Mouse (Mus musculus) intestine, embryonic 14.5 days (tissue): ENCODE measurements at regions not wholly inside any gene's neighbourhood (a gene's known extent, or its start where the extent isn't known, plus 50 kb on each side); places are given as distances from the start of the nearest gene placed in this dataset.

Experiments
- ATAC-seq: fragments of 200-750 bp; cut with Nextera tagmentation; replicated peaks from 2 replicates; pipeline ENCODE4 v1.8.0; 2017; ENCODE audit warnings: low read depth, moderate number of reproducible peaks, moderate TSS enrichment, moderate library complexity; ENCODE audit not compliant: low FRiP score, low TSS enrichment
- DNase-seq: peaks from one replicate; pipeline ENCODE4 v3.0.0-alpha.2; 2018; ENCODE audit warnings: low spot score
- H3K27ac ChIP-seq: fragments of 300-500 bp; sonication (generic); 2 replicates; pipeline ENCODE4 v1.5.1; 2014; ENCODE audit warnings: low read depth, mild to moderate bottlenecking, control low read depth
- H3K27me3 ChIP-seq: fragments of 300-500 bp; sonication (generic); replicated peaks from 2 replicates; pipeline ENCODE4 v1.6.1; 2014; ENCODE audit warnings: low read length, control low read depth; ENCODE audit not compliant: control insufficient read depth, insufficient read depth
- H3K36me3 ChIP-seq: fragments of 300-500 bp; sonication (generic); 2 replicates; pipeline ENCODE4 v1.6.1; 2014; ENCODE audit warnings: low read length, control low read depth; ENCODE audit not compliant: control insufficient read depth, insufficient read depth
- H3K4me1 ChIP-seq: fragments of 300-500 bp; sonication (generic); replicated peaks from 2 replicates; pipeline ENCODE4 v1.6.1; 2014; ENCODE audit warnings: low read length, control low read depth, mixed read lengths; ENCODE audit not compliant: control insufficient read depth, insufficient read depth
- H3K4me2 ChIP-seq: fragments of 300-500 bp; sonication (generic); 2 replicates; pipeline ENCODE4 v1.6.1; 2014; ENCODE audit warnings: low read length
- H3K4me3 ChIP-seq: fragments of 300-500 bp; sonication (generic); 2 replicates; pipeline ENCODE4 v1.5.1; 2014; ENCODE audit warnings: low read depth, low read length, control low read depth, mixed read lengths
- H3K9ac ChIP-seq: fragments of 300-500 bp; sonication (generic); 2 replicates; pipeline ENCODE4 v1.6.1; 2014; ENCODE audit warnings: mild to moderate bottlenecking, low read length
- H3K9me3 ChIP-seq: fragments of 300-500 bp; sonication (generic); 2 replicates; pipeline ENCODE4 v1.6.1; 2016; ENCODE audit warnings: low read length, control low read depth; ENCODE audit not compliant: control insufficient read depth
- WGBS: fragments of 180-500 bp; shearing (Covaris S2); extraction: QIAGEN DNeasy Blood & Tissue Kit; methylation state at CpG from one replicate; pipeline ENCODE4 v1.1.7; 2014; 5-methylcytosine and 5-hydroxymethylcytosine counted together

GRCm38 (mm10) chr3:17329411-17329810, 618.8 kb upstream of the Cypt12 start:
- no peaks in the 10 kb centered on the region for H3K9me3 ChIP-seq
- DNase-seq (no peak), ATAC-seq (no peak)
- WGBS: 75% methylated on average over 4 of the region's 4 CpGs
- H3K4me1 ChIP-seq: no peaks in the 10 kb centered on the region
- H3K27me3 ChIP-seq: no peaks in the 10 kb centered on the region
- H3K36me3 ChIP-seq: no peaks in the 10 kb centered on the region
- no peak overlapping the region for H3K4me3 ChIP-seq
- H3K4me2 ChIP-seq: no peak overlapping the region
- H3K9ac ChIP-seq: no peak overlapping the region
- H3K27ac ChIP-seq: no peak overlapping the region

GRCm38 (mm10) chr3:17330429-17331373, 617.5 kb upstream of the Cypt12 start:
- ATAC-seq: no peak
- H3K4me2 ChIP-seq: no peak overlapping the region

GRCm38 (mm10) chr3:17360253-17360652, 588.0 kb upstream of the Cypt12 start:
- Histone ChIP-seq H3K4me1 (no peaks in the 10 kb centered on the region), H3K9me3 (no peaks in the 10 kb centered on the region), H3K36me3 (no peaks in the 10 kb centered on the region), H3K9ac (no peak overlapping the region), H3K4me2 (no peak overlapping the region), H3K4me3 (no peak overlapping the region), H3K27ac (no peak overlapping the region), H3K27me3 (no peaks in the 10 kb centered on the region)
- no peak for ATAC-seq
- WGBS: 93% methylated on average over 3 of the region's 3 CpGs
- DNase-seq: no peak

More at GRCm38 (mm10) chr3:17330429-17331373, 617.5 kb upstream of the Cypt12 start:
- Histone ChIP-seq H3K9ac (no peak overlapping the region), H3K9me3 (no peaks in the 10 kb centered on the region), H3K36me3 (no peaks in the 10 kb centered on the region), H3K4me3 (no peak overlapping the region), H3K27ac (no peak overlapping the region), H3K27me3 (no peaks in the 10 kb centered on the region), H3K4me1 (no peaks in the 10 kb centered on the region)
- 61% methylated on average over 6 of the region's 6 CpGs for WGBS
- no peak for DNase-seq
